Mouse (Mus musculus) cortical plate, adult 2 months (tissue): Measurements from ENCODE around the gene Adgra3.

Source experiments
- CTCF ChIP-seq: fragments of 200-500 bp; IDR thresholded peaks from 2 replicates; pipeline ENCODE4 v1.5.1; 2011; ENCODE audit warnings: mild to moderate bottlenecking, control low read depth, low read length; ENCODE audit not compliant: insufficient read depth; ENCODE audit errors: extremely low read depth
- POLR2A ChIP-seq: fragments of 200-500 bp; IDR thresholded peaks from 2 replicates; pipeline ENCODE4 v1.6.1; 2011; ENCODE audit warnings: mild to moderate bottlenecking, low read length, control low read depth; ENCODE audit not compliant: insufficient read depth; ENCODE audit errors: extremely low read depth

GRCm38 (mm10) chr5:50048271-50048851, 10.4 kb downstream of the Adgra3 start:
- TF ChIP-seq CTCF, result no peak
- no peak for TF ChIP-seq POLR2A
